Mouse (Mus musculus): ENCODE data around the gene Rai2. TPM values are rescaled to one million over a fixed set of nuclear protein-coding genes. Genes with fewer than 3 reads are reported as not detected.

Rai2 gene
- polyA plus RNA-seq (2012; rRNA removed): 15.7 and 15.8 TPM in 2 replicates

- no peak for DNase-seq (ENCODE audit: low read depth)
Observed at GRCm38 (mm10) chrX:161716865-161717763, at the start of gene Rai2. Gene Rai2, plus strand, starts transcription at chrX:161717069.

- DNase-seq (ENCODE audit: low read depth): no peak
Observed at GRCm38 (mm10) chrX:161689336-161689735, 27.5 kb upstream of the Rai2 start.

GRCm38 (mm10) chrX:161716503-161716864, 385 bp upstream of the Rai2 start:
- no peak for DNase-seq (ENCODE audit: low read depth)

- no peak for DNase-seq (ENCODE audit: low read depth)
Observed at GRCm38 (mm10) chrX:161717764-161718382, 1.0 kb downstream of the Rai2 start.

- no peak for DNase-seq (ENCODE audit: low read depth)
Observed at GRCm38 (mm10) chrX:161718548-161718947, 1.7 kb downstream of the Rai2 start.

- DNase-seq (ENCODE audit: low read depth): no peak
Observed at GRCm38 (mm10) chrX:161721082-161721481, 4.2 kb downstream of the Rai2 start.

GRCm38 (mm10) chrX:161723391-161723808, 6.5 kb downstream of the Rai2 start:
- no peak for DNase-seq (ENCODE audit: low read depth)

GRCm38 (mm10) chrX:161726257-161726656, 9.4 kb downstream of the Rai2 start:
- no peak for DNase-seq (ENCODE audit: low read depth)

GRCm38 (mm10) chrX:161728507-161728906, 11.6 kb downstream of the Rai2 start:
- no peak for DNase-seq (ENCODE audit: low read depth)

GRCm38 (mm10) chrX:161730026-161730425, 13.2 kb downstream of the Rai2 start:
- DNase-seq (ENCODE audit: low read depth): no peak

GRCm38 (mm10) chrX:161731859-161732258, 15.0 kb downstream of the Rai2 start:
- no peak for DNase-seq (ENCODE audit: low read depth)

- no peak for DNase-seq (ENCODE audit: low read depth)
Observed at GRCm38 (mm10) chrX:161733581-161734309, 16.9 kb downstream of the Rai2 start.

GRCm38 (mm10) chrX:161734310-161734676, 17.4 kb downstream of the Rai2 start:
- DNase-seq (ENCODE audit: low read depth): no peak

GRCm38 (mm10) chrX:161739374-161739773, 22.5 kb downstream of the Rai2 start:
- DNase-seq (ENCODE audit: low read depth): no peak

GRCm38 (mm10) chrX:161743080-161743479, 26.2 kb downstream of the Rai2 start:
- no peak for DNase-seq (ENCODE audit: low read depth)

- no peak for DNase-seq (ENCODE audit: low read depth)
Observed at GRCm38 (mm10) chrX:161745296-161745695, 28.4 kb downstream of the Rai2 start.

GRCm38 (mm10) chrX:161747337-161747736, 30.5 kb downstream of the Rai2 start:
- DNase-seq (ENCODE audit: low read depth): no peak

GRCm38 (mm10) chrX:161753514-161753913, 36.6 kb downstream of the Rai2 start:
- no peak for DNase-seq (ENCODE audit: low read depth)

GRCm38 (mm10) chrX:161776321-161776962, 59.6 kb downstream of the Rai2 start:
- no peak for DNase-seq (ENCODE audit: low read depth)

- no peak for DNase-seq (ENCODE audit: low read depth)
Observed at GRCm38 (mm10) chrX:161780321-161781034, 63.6 kb downstream of the Rai2 start.

- no peak for DNase-seq (ENCODE audit: low read depth)
Observed at GRCm38 (mm10) chrX:161790182-161790581, 73.3 kb downstream of the Rai2 start.

All from gonadal fat pad, adult 2 months (tissue).